Mouse (Mus musculus) CD4-positive, CD25-positive, alpha-beta regulatory T cell, adult 4 months (primary cell): ENCODE data around the gene Tom1l2. TPM values are rescaled to one million over a fixed set of nuclear protein-coding genes. Genes with fewer than 3 reads are reported as not detected.

ENCODE experiments used
- ATAC-seq: one replicate; pipeline ENCODE4 v1.8.0; 2017
- polyA plus RNA-seq, 2 experiments: library from polyadenylated mRNA; unstranded; fragments of 100-300 nt; shearing (Covaris generic); gene quantifications; one replicate each; pipeline ENCODE4 v1.2.1; 2017

Tom1l2 gene
- polyA plus RNA-seq, 2 experiments from 2014 or later: 29.4 to 56.3 TPM

GRCm38 (mm10) chr11:60198651-60199050, 154.1 kb downstream of the Tom1l2 start:
- no peak for ATAC-seq

- no peak for ATAC-seq
These were observed 154.6 kb downstream of the Tom1l2 start for GRCm38 (mm10) chr11:60197998-60198619.

GRCm38 (mm10) chr11:60196344-60196743, 156.4 kb downstream of the Tom1l2 start:
- no peak for ATAC-seq

- no peak for ATAC-seq
These were observed 157.6 kb downstream of the Tom1l2 start for GRCm38 (mm10) chr11:60195108-60195507.

GRCm38 (mm10) chr11:60193556-60193955, 159.1 kb downstream of the Tom1l2 start:
- ATAC-seq: no peak

- no peak for ATAC-seq
These were observed 160.2 kb downstream of the Tom1l2 start for GRCm38 (mm10) chr11:60192534-60192933.

GRCm38 (mm10) chr11:60190055-60190641, 162.6 kb downstream of the Tom1l2 start:
- ATAC-seq: no peak

GRCm38 (mm10) chr11:60189501-60190040, 163.1 kb downstream of the Tom1l2 start:
- no peak for ATAC-seq

- ATAC-seq: no peak
These were observed 164.3 kb downstream of the Tom1l2 start for GRCm38 (mm10) chr11:60188275-60188853.

- no peak for ATAC-seq
These were observed 165.6 kb downstream of the Tom1l2 start for GRCm38 (mm10) chr11:60187070-60187469.

- ATAC-seq: no peak
These were observed 167.1 kb downstream of the Tom1l2 start for GRCm38 (mm10) chr11:60185396-60186231.

GRCm38 (mm10) chr11:60184346-60185325, 168.1 kb downstream of the Tom1l2 start:
- ATAC-seq: no peak

- ATAC-seq: no peak
These were observed 170.0 kb downstream of the Tom1l2 start for GRCm38 (mm10) chr11:60182741-60183140.

GRCm38 (mm10) chr11:60182116-60182670, 170.5 kb downstream of the Tom1l2 start:
- ATAC-seq: no peak

- no peak for ATAC-seq
These were observed 174.2 kb downstream of the Tom1l2 start for GRCm38 (mm10) chr11:60178506-60178905.

- ATAC-seq: no peak
These were observed 174.7 kb downstream of the Tom1l2 start for GRCm38 (mm10) chr11:60178005-60178404.

GRCm38 (mm10) chr11:60176975-60177657, 175.6 kb downstream of the Tom1l2 start:
- ATAC-seq: no peak
